Mouse (Mus musculus): ENCODE measurements around the gene Ufsp2. TPM values are rescaled to one million over a fixed set of nuclear protein-coding genes. Genes with fewer than 3 reads are reported as not detected.

Ufsp2 gene
- polyA plus RNA-seq, 1 experiment from 2014 or later, result 63.5 TPM

Other genes with a start within 250 kb of the Ufsp2 start
- 16.9 and 24.1 TPM in 2 replicates for gene Pdlim3, start 90.1 kb upstream of the Ufsp2 start, polyA plus RNA-seq (2015; fragmentation: Nextera tagmentation; extraction: Ambion mirVana)
- 0.10 and 0.22 TPM in 2 replicates for gene Ccdc110, start 40.9 kb upstream of the Ufsp2 start, polyA plus RNA-seq (2015; fragmentation: Nextera tagmentation; extraction: Ambion mirVana)
- 6.9 and 7.3 TPM in 2 replicates for gene 1700029J07Rik, start 276 bp upstream of the Ufsp2 start, polyA plus RNA-seq (2015; fragmentation: Nextera tagmentation; extraction: Ambion mirVana)
- 0.49 and 1.1 TPM in 2 replicates for gene Lrp2bp, start 23.8 kb downstream of the Ufsp2 start, polyA plus RNA-seq (2015; fragmentation: Nextera tagmentation; extraction: Ambion mirVana)
- gene Ankrd37, start 30.2 kb downstream of the Ufsp2 start, polyA plus RNA-seq (2015; fragmentation: Nextera tagmentation; extraction: Ambion mirVana), result 46.8 and 48.2 TPM in 2 replicates
- gene Cfap97, start 176.2 kb downstream of the Ufsp2 start, polyA plus RNA-seq (2015; fragmentation: Nextera tagmentation; extraction: Ambion mirVana), result 29.2 and 30.4 TPM in 2 replicates
- gene Snx25, start 176.6 kb downstream of the Ufsp2 start, polyA plus RNA-seq (2015; fragmentation: Nextera tagmentation; extraction: Ambion mirVana), result 9.3 and 10.1 TPM in 2 replicates
- gene Slc25a4, start 235.8 kb downstream of the Ufsp2 start, polyA plus RNA-seq (2015; fragmentation: Nextera tagmentation; extraction: Ambion mirVana), result 889 and 969 TPM in 2 replicates